Mouse (Mus musculus) stomach, embryonic 16.5 days (tissue): ENCODE data around the gene Krtap7-1. TPM values are rescaled to one million over a fixed set of nuclear protein-coding genes. Genes with fewer than 3 reads are reported as not detected.

Experiments
- polyA plus RNA-seq: library from polyadenylated mRNA; unstranded; fragments of >200 nt; fragmentation: Nextera tagmentation; extraction: Ambion mirVana; gene quantifications from 2 replicates; pipeline ENCODE4 v1.2.1, GENCODE M21; 2015

The Krtap7-1 gene
- polyA plus RNA-seq, 1 experiment from 2014 or later = not detected

Other genes with a start within 250 kb of the Krtap7-1 start
- gene Krtap21-1, start 104.5 kb downstream of the Krtap7-1 start, polyA plus RNA-seq = not detected in 2 replicates
- gene Krtap6-2, start 88.2 kb downstream of the Krtap7-1 start, polyA plus RNA-seq = not detected in 2 replicates
- not detected in 2 replicates for gene Krtap8-1, start 20.4 kb downstream of the Krtap7-1 start, polyA plus RNA-seq
- gene Krtap11-1, start 62.9 kb upstream of the Krtap7-1 start, polyA plus RNA-seq = not detected in 2 replicates